Mouse (Mus musculus) brain, embryonic 14.5 days (tissue): ENCODE results near the gene Eci3. TPM values are rescaled to one million over a fixed set of nuclear protein-coding genes. Genes with fewer than 3 reads are reported as not detected.
A peak's percentile ranks its signal among the peaks of the same experiment; 100 is the strongest.
"Not testable (repeated sequence)": the region's sequence is repeated elsewhere in the genome, so short reads cannot be mapped to it uniquely, and the experiment has no call there.

Experiments used
- DNase-seq: peaks from one replicate; pipeline ENCODE4 v3.0.0-alpha.2; 2011; ENCODE audit warnings: low read depth
- CTCF ChIP-seq: fragments of 200-500 bp; IDR thresholded peaks from 2 replicates; pipeline ENCODE4 v1.5.1; 2012; ENCODE audit warnings: inconsistent platforms, mild to moderate bottlenecking, moderate library complexity, borderline replicate concordance; ENCODE audit not compliant: insufficient read depth, insufficient read length; ENCODE audit errors: extremely low read depth
- POLR2A ChIP-seq: fragments of 200-500 bp; IDR thresholded peaks from 2 replicates; pipeline ENCODE4 v1.6.1; 2012; ENCODE audit warnings: mild to moderate bottlenecking, inconsistent platforms, borderline replicate concordance; ENCODE audit not compliant: poor library complexity, insufficient read depth, insufficient read length, severe bottlenecking; ENCODE audit errors: extremely low read depth
- polyA plus RNA-seq: library from polyadenylated mRNA; depleted of rRNA; stranded (reverse); fragments of >200 nt; gene quantifications from 2 replicates; pipeline ENCODE4 v1.2.3, GENCODE M21; 2012

Gene Eci3
- polyA plus RNA-seq, 1 experiment: 0.16 TPM

DNA sequence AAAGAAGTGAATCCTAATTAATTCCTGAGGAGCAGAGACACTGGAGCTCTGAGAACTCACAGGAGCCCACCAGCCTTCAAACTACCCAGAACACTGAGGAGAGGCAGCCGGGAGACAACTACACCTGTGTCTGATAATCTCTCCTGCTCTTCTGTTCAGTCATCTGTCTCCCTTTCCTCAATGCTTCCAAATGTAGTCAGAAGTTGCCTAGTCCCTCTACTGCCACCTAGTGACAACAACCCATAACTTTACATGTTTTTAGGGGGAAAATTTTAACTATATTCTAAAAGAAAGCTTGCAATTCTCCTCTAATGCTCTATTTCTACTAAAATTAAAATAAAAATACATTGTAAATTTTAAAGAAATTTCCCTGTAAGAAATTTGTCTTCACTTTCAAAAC lies 9.5 kb upstream of the Eci3 start:
- no peak for TF ChIP-seq POLR2A
- TF ChIP-seq CTCF: peak; percentile 22; the same call in 1 of the 2 replicates
- peak; percentile 53 for DNase-seq

DNA sequence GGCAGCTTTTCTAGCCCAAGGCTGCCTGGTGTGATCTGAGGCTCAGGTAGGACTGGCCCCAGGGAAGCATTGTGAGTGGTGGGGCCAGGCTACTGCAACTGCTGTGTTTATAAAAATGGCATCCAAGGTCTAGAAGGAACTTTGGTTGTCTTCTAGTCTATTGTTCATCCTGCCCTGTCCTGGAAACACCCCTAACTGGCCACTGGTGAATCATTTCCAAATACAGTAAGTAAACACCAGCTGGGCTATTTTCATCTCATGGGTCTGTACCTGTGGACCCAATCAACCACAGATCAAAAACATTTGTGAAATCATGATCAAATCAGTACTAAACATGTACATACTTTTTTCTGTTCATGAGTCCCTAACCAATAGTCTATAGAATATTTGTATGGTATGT lies 8.8 kb upstream of the Eci3 start:
- DNase-seq: not testable (repeated sequence)

DNA sequence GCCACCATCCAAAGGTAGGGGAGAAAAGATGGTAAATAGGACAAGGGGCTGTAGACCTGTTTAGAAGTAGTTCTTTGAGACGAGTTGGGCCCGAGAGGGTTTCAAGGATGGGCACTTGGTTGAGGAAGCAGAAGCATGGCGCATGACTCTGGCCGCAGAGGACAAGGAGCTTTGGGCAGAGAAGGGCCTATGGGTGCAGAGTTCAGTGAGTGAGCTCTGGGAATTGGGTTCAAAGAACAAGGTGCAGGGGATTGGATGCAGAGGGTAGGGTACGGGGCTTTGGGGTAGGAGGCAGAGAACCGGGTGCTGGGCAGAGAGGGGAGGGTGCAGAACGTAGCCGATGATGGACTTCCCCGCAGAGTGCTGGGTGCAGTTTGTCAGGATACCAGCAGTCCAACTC lies 2.0 kb upstream of the Eci3 start:
- not testable (repeated sequence) for DNase-seq

DNA sequence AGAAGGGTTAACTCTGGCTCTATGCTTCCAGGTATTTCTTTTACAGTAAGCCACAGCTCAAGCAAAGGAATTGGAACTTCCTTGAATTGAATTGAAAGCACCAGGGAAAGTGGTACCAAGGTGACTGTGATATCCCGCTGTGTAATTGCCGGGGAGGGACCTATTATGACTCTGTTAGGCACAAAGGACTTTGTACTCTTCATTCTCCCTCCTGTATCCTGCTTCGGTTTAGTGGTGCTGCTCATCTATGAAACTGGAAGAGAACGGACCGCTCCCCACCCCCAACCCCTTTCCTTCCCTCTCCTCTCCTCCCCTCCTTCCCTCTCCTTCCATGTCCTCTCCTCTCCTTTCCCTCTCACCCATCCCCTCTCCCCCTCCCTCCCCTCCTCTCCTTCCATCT lies 1.3 kb upstream of the Eci3 start:
- TF ChIP-seq POLR2A: no peak
- no peak for TF ChIP-seq CTCF
- DNase-seq: peak; percentile 15

DNA sequence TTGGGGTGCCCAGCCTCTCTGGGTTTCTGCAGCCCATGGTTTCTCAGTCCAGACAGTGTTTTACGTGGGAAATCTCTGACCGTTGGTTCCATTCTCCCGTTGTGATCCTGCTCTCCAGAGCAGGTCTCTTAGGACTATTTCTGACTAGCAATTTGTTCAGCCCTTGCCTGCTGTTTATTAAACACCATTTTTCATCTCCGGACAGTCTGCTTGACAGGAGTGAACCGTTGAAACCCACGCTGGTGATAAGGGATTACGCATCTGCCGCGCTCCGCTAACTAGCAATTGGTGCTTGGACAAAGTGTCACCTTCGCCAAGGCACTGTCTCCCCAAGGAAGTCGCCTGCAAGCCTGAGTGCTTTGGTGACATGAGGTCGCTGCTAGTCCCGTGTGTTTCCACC lies 809 bp upstream of the Eci3 start:
- peak; percentile 17 for DNase-seq

DNA sequence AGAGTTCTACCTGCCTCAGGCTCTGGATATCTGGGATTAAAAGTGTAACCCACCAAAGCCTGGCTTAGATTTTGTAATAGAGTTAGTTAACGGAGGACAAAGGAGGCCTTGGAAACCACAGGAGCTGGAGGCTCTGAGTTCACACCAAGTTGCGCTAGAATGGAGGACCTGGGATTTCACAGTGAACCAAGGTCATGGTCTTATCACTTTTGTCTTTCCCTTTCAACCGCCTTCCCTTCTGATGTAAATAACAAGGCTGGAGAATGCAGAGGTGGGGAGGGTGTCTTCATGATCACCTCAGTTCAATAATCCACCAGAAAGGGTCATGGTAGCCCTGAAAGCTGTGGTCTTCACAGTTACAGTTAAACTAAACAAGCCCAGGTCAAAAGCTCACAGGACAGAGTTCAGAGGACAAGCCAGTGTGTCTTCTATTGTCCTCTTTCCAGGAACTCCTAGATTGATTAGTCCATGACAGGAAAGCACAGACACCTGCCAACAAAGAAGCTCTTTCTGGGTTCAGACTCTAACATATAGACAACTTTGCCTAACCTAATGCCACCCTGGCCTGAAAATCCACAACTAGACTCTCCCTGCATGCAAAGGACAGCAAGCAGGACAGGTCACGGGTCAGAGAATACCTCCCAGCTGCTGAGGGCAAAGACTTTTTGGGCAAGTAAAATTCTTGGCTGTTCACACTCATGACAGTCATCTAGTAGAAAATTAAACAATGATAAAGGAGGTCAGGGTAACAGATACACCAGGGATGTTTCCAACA lies 2.4 kb downstream of the Eci3 start:
- TF ChIP-seq CTCF: no peak
- no peak for TF ChIP-seq POLR2A
- no peak for DNase-seq

More for the DNA sequence above, 809 bp upstream of the Eci3 start:
- no peak for TF ChIP-seq CTCF
- no peak for TF ChIP-seq POLR2A

DNA sequence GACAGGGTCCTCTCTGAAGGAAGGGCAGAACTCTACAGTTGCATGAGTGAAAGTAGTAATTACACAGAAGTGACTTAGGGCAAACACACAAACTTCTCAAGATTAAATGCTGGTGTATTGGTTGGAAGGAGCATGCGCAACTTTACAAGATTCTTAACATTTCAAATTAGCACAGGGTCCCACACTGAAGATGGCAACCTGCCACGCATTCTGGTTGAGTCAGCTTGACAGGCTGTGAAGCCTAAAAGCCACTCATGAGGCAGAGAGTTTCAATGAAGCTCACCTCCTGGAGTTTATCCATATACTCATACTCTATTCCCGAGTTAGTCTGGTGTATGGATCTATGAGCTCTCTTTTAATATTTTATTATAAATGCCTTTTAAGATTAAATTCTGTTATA lies 5.5 kb downstream of the Eci3 start:
- DNase-seq: peak; percentile 46

DNA sequence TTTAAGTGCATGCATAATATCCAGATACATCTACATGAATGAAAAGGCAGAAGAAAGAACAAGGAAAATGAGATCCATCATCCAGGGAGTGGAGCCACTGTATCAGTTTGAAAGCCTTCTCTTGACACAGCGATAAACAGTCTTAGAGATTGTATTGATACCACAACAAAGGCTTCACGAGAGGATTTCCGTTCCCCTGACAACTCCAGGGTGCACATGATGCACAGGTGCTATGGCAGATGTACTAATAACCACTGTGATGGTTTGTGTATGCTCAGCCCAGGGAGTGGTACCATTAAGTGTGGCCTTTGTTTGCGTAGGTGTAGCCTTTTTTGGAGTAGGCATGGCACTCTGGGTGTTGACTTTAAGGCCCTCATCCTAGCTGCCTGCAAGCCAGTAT lies 6.7 kb downstream of the Eci3 start:
- no peak for TF ChIP-seq POLR2A
- no peak for TF ChIP-seq CTCF
- DNase-seq: no peak

DNA sequence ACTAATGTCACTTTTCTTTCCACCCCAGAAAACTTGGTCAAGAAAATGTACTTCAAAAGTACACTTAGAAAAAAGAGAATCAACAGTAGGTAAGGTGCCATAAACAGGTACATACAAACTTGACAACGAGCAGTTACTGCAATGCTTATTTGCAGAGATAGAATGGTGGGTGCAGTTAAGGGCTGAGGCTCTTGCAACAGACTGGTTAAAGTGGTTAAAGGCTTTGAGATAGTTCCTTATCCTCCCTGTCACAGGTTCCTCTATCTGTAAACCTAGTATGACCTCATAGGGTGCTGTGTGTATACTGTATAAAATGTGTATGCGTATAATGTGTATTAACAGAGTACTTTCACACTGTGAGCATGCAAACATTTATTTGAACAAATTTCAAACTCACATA lies 12.2 kb downstream of the Eci3 start:
- not testable (repeated sequence) for DNase-seq

DNA sequence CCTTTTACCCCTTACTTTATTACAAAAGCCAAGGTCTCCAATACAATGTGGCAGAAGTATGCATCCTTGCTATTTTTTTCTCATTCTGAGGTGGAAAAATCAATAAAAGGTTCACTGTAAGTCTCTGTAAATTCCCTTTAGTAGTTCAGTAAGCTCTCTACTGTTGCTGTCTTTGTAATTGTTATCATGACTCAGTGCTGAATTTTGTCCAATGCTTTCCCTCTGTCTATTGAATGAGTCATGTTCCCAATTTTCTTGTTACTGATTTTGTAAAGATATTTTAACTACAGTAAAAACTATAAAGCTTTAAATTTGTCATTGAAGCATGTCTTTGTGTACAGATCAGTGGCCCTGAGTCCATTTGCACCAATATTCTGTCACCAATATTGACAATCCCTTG lies 21.2 kb downstream of the Eci3 start:
- no peak for TF ChIP-seq CTCF
- TF ChIP-seq POLR2A: no peak
- no peak for DNase-seq

DNA sequence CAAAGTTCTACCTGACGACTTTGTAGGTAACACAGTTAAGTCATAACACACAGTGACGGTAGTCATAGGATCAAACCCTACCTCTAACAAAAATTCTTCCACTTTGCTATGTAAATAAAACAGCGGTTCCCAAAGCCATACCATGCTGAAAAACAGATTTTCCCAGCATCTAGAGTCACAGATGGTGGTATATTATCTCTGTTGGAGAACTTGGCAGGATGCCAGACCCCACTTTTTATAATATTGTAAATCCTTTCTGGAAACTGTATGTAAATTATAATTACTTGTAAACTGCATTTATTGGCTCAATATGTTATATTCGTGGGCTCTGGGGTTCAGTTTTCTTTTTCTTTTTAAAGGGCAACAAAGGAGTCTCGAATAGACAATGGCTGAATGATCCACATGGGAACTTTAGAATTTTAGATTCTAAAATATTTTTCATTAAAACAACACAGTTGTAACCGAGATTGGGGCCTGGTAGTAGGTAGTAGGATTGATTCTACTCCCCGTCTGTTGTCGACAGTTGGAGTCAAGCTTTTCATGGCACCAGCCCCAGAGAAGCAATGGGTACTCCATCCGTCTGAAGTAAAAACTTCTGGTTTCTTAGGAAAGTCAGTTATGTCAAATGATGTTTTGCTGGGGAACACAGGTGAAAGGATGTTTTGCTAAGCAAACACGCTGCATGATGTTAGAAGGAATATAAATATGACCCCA lies 28.5 kb downstream of the Eci3 start:
- TF ChIP-seq CTCF (no peak), POLR2A (no peak)
- peak; percentile 73 for DNase-seq

DNA sequence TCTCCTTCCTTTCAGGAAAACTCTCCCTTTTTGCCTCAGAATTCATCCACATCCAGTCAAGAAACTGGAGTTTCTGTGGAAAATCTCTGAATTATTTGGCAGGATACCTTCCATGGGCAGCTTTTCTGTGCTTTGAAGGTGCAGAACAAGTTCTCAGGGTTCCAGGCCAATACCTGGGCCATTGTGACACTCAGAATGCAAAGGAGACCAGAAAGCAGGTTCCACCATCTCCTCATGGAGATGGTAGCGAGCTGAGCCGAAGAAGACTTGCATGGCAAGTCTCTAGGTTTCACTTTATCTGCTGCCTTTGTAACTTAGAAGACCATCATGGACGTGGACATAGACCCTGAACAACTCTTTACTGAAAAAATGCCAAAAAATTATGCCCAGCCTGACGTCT lies 39.4 kb downstream of the Eci3 start, which contains the start of the genes Fam217a and 4933417A18Rik:
Fam217a (minus strand) TSS at position 101 of the 400 bp plus-strand sequence.
4933417A18Rik (plus strand) TSS at position 200 of the 400 bp plus-strand sequence.
- DNase-seq: no peak
- TF ChIP-seq POLR2A: no peak
- TF ChIP-seq CTCF: no peak
